Mouse (Mus musculus): ENCODE results near the gene Arid1b. TPM values are rescaled to one million over a fixed set of nuclear protein-coding genes. Genes with fewer than 3 reads are reported as not detected.

Gene Arid1b
- polyA plus RNA-seq, 1 experiment from 2014 or later = 5.8 TPM

DNA sequence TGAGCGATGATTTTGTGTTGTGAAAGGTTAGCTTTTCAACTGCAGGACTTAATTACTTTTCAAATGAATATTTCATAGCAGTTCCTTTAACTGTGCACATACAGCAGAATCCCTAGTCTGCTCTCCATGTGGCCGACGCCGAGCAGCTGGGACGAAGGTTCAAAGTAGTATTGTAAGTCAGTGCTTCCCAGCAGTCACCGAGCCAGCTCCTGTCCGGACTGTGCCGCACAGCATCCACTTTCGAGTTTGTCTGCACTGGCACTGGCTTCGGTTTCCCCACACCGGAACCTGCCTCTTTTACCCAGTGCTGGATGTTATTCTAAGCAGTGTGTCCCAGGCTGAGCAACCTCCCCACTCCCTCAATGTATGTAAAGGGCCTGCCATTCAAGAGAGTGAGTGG lies 157.7 kb downstream of the Arid1b start:
- Histone ChIP-seq H3K9ac (ENCODE audit: low read depth, low read length) (no peak overlapping the region), H3K27ac (ENCODE audit: low read length) (no peak overlapping the region), H3K4me2 (ENCODE audit: low read depth, low read length) (no peak overlapping the region), H3K4me1 (ENCODE audit: control insufficient read depth, insufficient read depth, low read length) (peaks cover 10% of the 10 kb centered on the region), H3K9me3 (ENCODE audit: control insufficient read depth, low read length) (no peaks in the 10 kb centered on the region), H3K4me3 (ENCODE audit: low read length) (no peak overlapping the region), H3K27me3 (replicated peaks; ENCODE audit: control insufficient read depth, insufficient read depth, low read length) (no peaks in the 10 kb centered on the region), H3K36me3 (ENCODE audit: control insufficient read depth, insufficient read depth, low read length) (no peaks in the 10 kb centered on the region)
- no peak for ATAC-seq
- 65% methylated on average over 11 of the region's 11 CpGs for WGBS

DNA sequence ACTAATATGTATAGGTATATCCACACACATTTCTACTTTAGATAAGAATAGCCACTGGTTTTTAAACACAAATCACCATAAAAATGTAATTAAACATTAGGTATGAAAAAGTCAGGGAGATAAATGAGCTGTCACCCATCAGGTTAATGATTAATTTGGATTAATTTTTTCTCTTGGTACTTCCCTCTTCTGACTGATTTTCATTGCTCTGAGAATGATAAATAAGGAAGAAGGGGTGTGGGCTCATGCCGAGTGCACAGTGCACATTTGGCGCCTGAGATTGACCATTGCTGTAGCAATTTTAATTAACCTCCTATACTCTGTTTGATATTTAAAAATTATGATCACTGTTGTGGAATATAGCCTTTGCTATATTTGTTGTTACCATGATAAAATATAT lies 159.3 kb downstream of the Arid1b start:
- peak; percentile 54 for ATAC-seq
- 53% methylated on average over 2 of the region's 2 CpGs for WGBS

DNA sequence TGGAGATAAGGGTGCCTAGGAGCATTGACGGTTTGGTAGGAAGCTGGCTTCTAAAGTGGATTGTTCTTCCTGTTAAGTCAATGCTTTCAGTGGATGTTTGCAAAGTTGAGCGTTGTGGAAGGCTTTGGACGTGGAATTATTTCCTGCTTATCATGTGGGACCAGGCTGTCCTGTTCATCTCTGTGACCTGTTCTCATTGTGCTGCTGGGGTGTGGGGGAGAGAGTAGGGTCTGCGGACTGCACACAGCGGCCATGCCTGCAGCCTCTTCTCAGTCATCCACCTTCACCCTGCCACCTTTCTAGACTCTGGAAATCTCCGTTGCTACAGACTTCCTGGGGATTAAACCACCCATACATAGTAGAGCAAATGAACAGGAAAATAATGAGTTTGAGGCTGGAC lies 160.2 kb downstream of the Arid1b start:
- no peak overlapping the region for H3K27ac ChIP-seq (ENCODE audit: low read length)
- no peak overlapping the region for H3K4me3 ChIP-seq (ENCODE audit: low read length)
- 59% methylated on average over 6 of the region's 6 CpGs for WGBS
- ATAC-seq = no peak
- no peaks in the 10 kb centered on the region for H3K36me3 ChIP-seq (ENCODE audit: control insufficient read depth, insufficient read depth, low read length)
- no peaks in the 10 kb centered on the region for H3K9me3 ChIP-seq (ENCODE audit: control insufficient read depth, low read length)
- no peak overlapping the region for H3K9ac ChIP-seq (ENCODE audit: low read depth, low read length)
- no peaks in the 10 kb centered on the region for H3K27me3 ChIP-seq (replicated peaks; ENCODE audit: control insufficient read depth, insufficient read depth, low read length)
- H3K4me1 ChIP-seq (ENCODE audit: control insufficient read depth, insufficient read depth, low read length) = peaks cover 10% of the 10 kb centered on the region
- no peak overlapping the region for H3K4me2 ChIP-seq (ENCODE audit: low read depth, low read length)

More for the DNA sequence above, 159.3 kb downstream of the Arid1b start:
- Histone ChIP-seq H3K4me2 (ENCODE audit: low read depth, low read length) (no peak overlapping the region), H3K27ac (ENCODE audit: low read length) (no peak overlapping the region), H3K4me1 (ENCODE audit: control insufficient read depth, insufficient read depth, low read length) (peaks cover 10% of the 10 kb centered on the region), H3K9me3 (ENCODE audit: control insufficient read depth, low read length) (no peaks in the 10 kb centered on the region), H3K9ac (ENCODE audit: low read depth, low read length) (no peak overlapping the region), H3K36me3 (ENCODE audit: control insufficient read depth, insufficient read depth, low read length) (no peaks in the 10 kb centered on the region), H3K27me3 (replicated peaks; ENCODE audit: control insufficient read depth, insufficient read depth, low read length) (no peaks in the 10 kb centered on the region), H3K4me3 (ENCODE audit: low read length) (no peak overlapping the region)

DNA sequence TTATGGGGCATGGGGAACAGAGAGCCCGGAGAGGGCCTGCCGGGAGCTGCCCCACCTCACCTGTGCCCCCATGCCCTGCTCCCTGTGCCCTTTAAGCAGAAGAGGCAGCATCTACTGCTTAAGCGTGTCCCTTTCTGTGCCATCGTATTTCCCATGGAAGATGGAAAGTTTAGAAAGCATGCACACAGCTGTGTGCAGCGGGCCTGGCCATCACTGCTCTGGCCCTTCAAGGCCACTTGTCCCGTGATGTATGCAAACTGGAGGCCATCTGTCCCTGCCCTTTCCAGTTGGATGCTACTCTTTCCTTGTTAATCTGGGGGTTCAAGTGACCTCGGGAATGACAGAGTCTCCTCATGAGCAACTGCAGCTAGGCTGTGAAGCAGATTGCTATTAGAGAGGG lies 163.5 kb downstream of the Arid1b start:
- H3K4me2 ChIP-seq (ENCODE audit: low read depth, low read length) = no peak overlapping the region
- H3K36me3 ChIP-seq (ENCODE audit: control insufficient read depth, insufficient read depth, low read length) = no peaks in the 10 kb centered on the region
- H3K9ac ChIP-seq (ENCODE audit: low read depth, low read length) = no peak overlapping the region
- H3K9me3 ChIP-seq (ENCODE audit: control insufficient read depth, low read length) = no peaks in the 10 kb centered on the region
- peaks cover 5% of the 10 kb centered on the region; the same call in 1 of the 2 replicates for H3K4me1 ChIP-seq (ENCODE audit: control insufficient read depth, insufficient read depth, low read length)
- no peaks in the 10 kb centered on the region for H3K27me3 ChIP-seq (replicated peaks; ENCODE audit: control insufficient read depth, insufficient read depth, low read length)
- H3K27ac ChIP-seq (ENCODE audit: low read length) = no peak overlapping the region
- no peak overlapping the region for H3K4me3 ChIP-seq (ENCODE audit: low read length)
- WGBS = 65% methylated on average over 7 of the region's 7 CpGs
- ATAC-seq = no peak

DNA sequence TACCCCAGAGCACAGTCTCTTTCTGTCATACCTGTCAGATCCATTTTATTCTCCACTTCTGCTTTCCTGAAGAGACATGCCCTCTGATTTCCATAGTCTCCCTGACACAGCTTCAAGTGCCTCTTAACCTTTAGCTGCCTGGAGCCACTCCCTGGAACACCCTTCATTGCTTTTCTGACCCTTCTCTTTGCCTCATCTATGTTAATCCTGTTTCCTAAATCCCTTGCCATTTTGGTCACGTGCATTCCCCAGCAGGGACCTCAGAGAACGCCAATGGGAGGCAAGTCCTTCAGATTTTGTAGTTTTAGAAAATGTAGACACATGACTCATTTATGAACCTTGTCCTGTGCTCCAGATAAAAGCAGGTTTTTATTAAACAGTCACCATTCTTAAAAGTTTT lies 168.4 kb downstream of the Arid1b start:
- H3K4me3 ChIP-seq (ENCODE audit: low read length) = no peak overlapping the region
- ATAC-seq = peak; percentile 22; the same call in 1 of the 2 replicates
- H3K9ac ChIP-seq (ENCODE audit: low read depth, low read length) = no peak overlapping the region
- H3K27me3 ChIP-seq (replicated peaks; ENCODE audit: control insufficient read depth, insufficient read depth, low read length) = no peaks in the 10 kb centered on the region
- no peak overlapping the region for H3K4me2 ChIP-seq (ENCODE audit: low read depth, low read length)
- peaks cover 11% of the 10 kb centered on the region for H3K4me1 ChIP-seq (ENCODE audit: control insufficient read depth, insufficient read depth, low read length)
- no peaks in the 10 kb centered on the region for H3K36me3 ChIP-seq (ENCODE audit: control insufficient read depth, insufficient read depth, low read length)
- H3K27ac ChIP-seq (ENCODE audit: low read length) = peak overlapping the region; percentile 40
- no peaks in the 10 kb centered on the region for H3K9me3 ChIP-seq (ENCODE audit: control insufficient read depth, low read length)
- 45% methylated on average over 2 of the region's 2 CpGs for WGBS

DNA sequence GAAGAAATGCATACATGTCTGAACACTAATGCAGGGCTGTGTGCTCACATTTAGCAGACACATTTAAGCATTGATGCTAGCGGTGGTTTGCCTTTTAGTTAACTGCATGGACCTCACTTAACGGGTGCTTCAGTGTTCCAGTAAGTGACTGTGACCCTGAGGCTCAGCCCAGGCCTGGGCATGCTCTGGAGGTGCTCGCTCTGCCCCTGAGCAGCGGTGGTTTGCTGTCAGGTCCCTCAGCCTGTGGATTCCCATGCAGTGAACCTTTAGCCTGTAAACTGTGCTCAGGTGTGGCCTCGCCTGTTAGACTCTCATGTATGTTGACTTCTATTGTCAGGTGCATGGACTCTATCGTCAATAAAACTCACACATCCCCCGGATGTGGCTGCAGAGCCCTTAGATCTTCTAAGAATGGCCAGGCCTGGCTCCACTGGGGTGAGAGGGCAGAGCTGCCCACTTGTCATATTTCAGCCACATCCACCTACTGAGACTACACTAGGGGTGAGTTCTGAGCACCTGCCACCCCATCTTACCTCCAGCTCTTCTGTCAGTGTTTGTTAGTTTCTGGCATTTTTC lies 169.2 kb downstream of the Arid1b start:
- no peak overlapping the region for H3K4me3 ChIP-seq (ENCODE audit: low read length)
- no peaks in the 10 kb centered on the region for H3K27me3 ChIP-seq (replicated peaks; ENCODE audit: control insufficient read depth, insufficient read depth, low read length)
- no peaks in the 10 kb centered on the region for H3K9me3 ChIP-seq (ENCODE audit: control insufficient read depth, low read length)
- WGBS = 78% methylated on average over 7 of the region's 7 CpGs
- ATAC-seq = peak; percentile 31
- H3K9ac ChIP-seq (ENCODE audit: low read depth, low read length) = no peak overlapping the region
- no peak overlapping the region for H3K27ac ChIP-seq (ENCODE audit: low read length)
- H3K4me2 ChIP-seq (ENCODE audit: low read depth, low read length) = no peak overlapping the region
- peaks cover 11% of the 10 kb centered on the region for H3K4me1 ChIP-seq (ENCODE audit: control insufficient read depth, insufficient read depth, low read length)
- H3K36me3 ChIP-seq (ENCODE audit: control insufficient read depth, insufficient read depth, low read length) = no peaks in the 10 kb centered on the region

- WGBS = 80% methylated on average over 4 of the region's 4 CpGs
- no peak overlapping the region for H3K9ac ChIP-seq (ENCODE audit: low read depth, low read length)
- H3K4me3 ChIP-seq (ENCODE audit: low read length) = no peak overlapping the region
- H3K9me3 ChIP-seq (ENCODE audit: control insufficient read depth, low read length) = no peaks in the 10 kb centered on the region
- H3K27ac ChIP-seq (ENCODE audit: low read length) = no peak overlapping the region
- peaks cover 11% of the 10 kb centered on the region for H3K4me1 ChIP-seq (ENCODE audit: control insufficient read depth, insufficient read depth, low read length)
- H3K36me3 ChIP-seq (ENCODE audit: control insufficient read depth, insufficient read depth, low read length) = no peaks in the 10 kb centered on the region
- H3K27me3 ChIP-seq (replicated peaks; ENCODE audit: control insufficient read depth, insufficient read depth, low read length) = no peaks in the 10 kb centered on the region
- no peak overlapping the region for H3K4me2 ChIP-seq (ENCODE audit: low read depth, low read length)
- ATAC-seq = no peak
These were observed 170.7 kb downstream of the Arid1b start for GRCm38 (mm10) chr17:5164794-5165193.

DNA sequence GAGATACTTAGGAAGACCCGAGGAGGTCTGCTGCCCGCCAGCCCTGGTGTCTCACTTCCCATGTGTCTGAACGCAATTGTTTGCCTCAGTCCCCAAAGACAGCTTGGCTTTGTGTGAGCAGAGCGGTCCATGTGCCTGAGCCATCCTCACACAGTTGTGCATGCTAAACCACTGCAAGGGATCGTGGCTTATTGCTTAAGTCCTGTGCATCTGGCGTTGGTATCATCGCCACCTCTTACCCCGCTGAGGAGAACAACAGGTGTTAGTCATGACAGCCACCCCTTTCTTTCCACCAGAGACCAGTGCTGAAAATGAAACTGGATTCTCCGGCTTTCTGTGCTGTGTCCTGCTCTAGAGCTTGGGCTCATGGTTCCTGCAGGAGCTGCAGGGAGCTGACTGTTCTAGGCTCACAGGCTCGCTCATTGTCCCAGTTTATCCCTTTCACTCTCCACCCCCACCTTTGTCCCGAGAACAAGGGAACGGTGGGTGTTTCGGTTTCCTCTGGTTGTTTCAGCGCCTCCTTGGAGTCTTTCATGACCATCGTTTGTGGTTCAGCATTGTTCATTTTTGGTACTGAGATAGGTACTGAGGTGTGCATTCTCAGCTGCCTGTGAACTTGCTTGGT lies 171.2 kb downstream of the Arid1b start:
- no peak; the same call in 1 of the 2 replicates for ATAC-seq
- Histone ChIP-seq H3K4me1 (ENCODE audit: control insufficient read depth, insufficient read depth, low read length) (peaks cover 11% of the 10 kb centered on the region), H3K4me3 (ENCODE audit: low read length) (no peak overlapping the region), H3K36me3 (ENCODE audit: control insufficient read depth, insufficient read depth, low read length) (no peaks in the 10 kb centered on the region), H3K9me3 (ENCODE audit: control insufficient read depth, low read length) (no peaks in the 10 kb centered on the region), H3K27me3 (replicated peaks; ENCODE audit: control insufficient read depth, insufficient read depth, low read length) (no peaks in the 10 kb centered on the region), H3K4me2 (ENCODE audit: low read depth, low read length) (no peak overlapping the region), H3K27ac (ENCODE audit: low read length) (no peak overlapping the region), H3K9ac (ENCODE audit: low read depth, low read length) (no peak overlapping the region)
- 73% methylated on average over 15 of the region's 15 CpGs for WGBS

- no peaks in the 10 kb centered on the region for H3K27me3 ChIP-seq (replicated peaks; ENCODE audit: control insufficient read depth, insufficient read depth, low read length)
- H3K4me3 ChIP-seq (ENCODE audit: low read length) = no peak overlapping the region
- H3K4me1 ChIP-seq (ENCODE audit: control insufficient read depth, insufficient read depth, low read length) = peaks cover 11% of the 10 kb centered on the region
- no peak overlapping the region for H3K9ac ChIP-seq (ENCODE audit: low read depth, low read length)
- H3K27ac ChIP-seq (ENCODE audit: low read length) = no peak overlapping the region
- 84% methylated on average over 4 of the region's 4 CpGs for WGBS
- no peak overlapping the region for H3K4me2 ChIP-seq (ENCODE audit: low read depth, low read length)
- H3K9me3 ChIP-seq (ENCODE audit: control insufficient read depth, low read length) = no peaks in the 10 kb centered on the region
- no peaks in the 10 kb centered on the region for H3K36me3 ChIP-seq (ENCODE audit: control insufficient read depth, insufficient read depth, low read length)
- ATAC-seq = no peak
These were observed 172.0 kb downstream of the Arid1b start for GRCm38 (mm10) chr17:5166175-5166574.

- H3K36me3 ChIP-seq (ENCODE audit: control insufficient read depth, insufficient read depth, low read length) = no peaks in the 10 kb centered on the region
- ATAC-seq = no peak
- H3K9ac ChIP-seq (ENCODE audit: low read depth, low read length) = no peak overlapping the region
- no peaks in the 10 kb centered on the region for H3K9me3 ChIP-seq (ENCODE audit: control insufficient read depth, low read length)
- no peak overlapping the region for H3K27ac ChIP-seq (ENCODE audit: low read length)
- H3K4me2 ChIP-seq (ENCODE audit: low read depth, low read length) = no peak overlapping the region
- H3K27me3 ChIP-seq (replicated peaks; ENCODE audit: control insufficient read depth, insufficient read depth, low read length) = no peaks in the 10 kb centered on the region
- 85% methylated on average over 7 of the region's 7 CpGs for WGBS
- H3K4me3 ChIP-seq (ENCODE audit: low read length) = no peak overlapping the region
- H3K4me1 ChIP-seq (ENCODE audit: control insufficient read depth, insufficient read depth, low read length) = peaks cover 18% of the 10 kb centered on the region
These were observed 173.9 kb downstream of the Arid1b start for GRCm38 (mm10) chr17:5168046-5168445.

Data from intestine, embryonic 16.5 days (tissue).